Mouse (Mus musculus): Measurements from ENCODE around the gene Pbx1.

GRCm38 (mm10) chr1:168169791-168170190, 262.3 kb downstream of the Pbx1 start:
- TF ChIP-seq GATA1 (IDR thresholded peaks at IDR 0.05; ENCODE audit: borderline replicate concordance, low read length) (no peak), FLI1 (IDR thresholded peaks at IDR 0.05; ENCODE audit: low read length) (no peak)
